Mouse (Mus musculus): Measurements from ENCODE around the gene Zim1.

DNA sequence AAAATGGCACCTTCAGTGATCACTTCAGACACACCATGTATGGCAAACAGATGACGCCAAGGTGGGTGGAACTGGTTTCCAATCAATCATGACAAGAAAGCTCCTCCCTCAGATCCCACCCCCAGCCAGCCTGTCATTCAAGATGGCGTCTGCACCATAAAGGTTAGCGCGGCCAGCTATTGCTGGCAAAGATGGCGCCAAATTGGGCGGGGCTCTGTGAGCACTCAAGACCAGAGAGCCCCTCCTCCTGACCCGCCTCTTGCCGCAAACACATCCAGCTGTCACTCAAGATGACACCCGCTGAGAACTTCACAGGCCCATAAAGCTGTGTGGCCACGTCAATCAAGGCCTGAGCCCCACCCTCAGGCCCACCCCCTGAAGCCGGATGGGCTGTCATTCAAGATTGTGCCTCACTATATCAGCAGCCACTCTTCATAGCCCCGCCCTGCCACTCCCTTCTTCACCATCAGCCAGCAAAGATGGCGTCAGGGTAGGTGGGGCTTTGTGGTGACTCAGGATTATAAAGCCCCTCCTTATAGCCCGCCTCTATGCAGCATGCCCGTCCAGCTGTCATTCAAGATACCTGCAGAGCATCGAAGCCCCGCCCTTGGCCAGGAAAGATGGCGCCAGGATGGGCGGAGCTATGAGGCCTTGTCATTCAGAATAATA, 32.1 kb upstream of the Zim1 start:
- no peak for TF ChIP-seq CTCF (IDR thresholded peaks at IDR 0.05; ENCODE audit: low read depth, low read length)
- no peak for TF ChIP-seq GATA1 (IDR thresholded peaks at IDR 0.05; ENCODE audit: borderline replicate concordance, low read length)
- no peak for TF ChIP-seq POLR2AphosphoS5 (IDR thresholded peaks at IDR 0.05; ENCODE audit: insufficient replicate concordance, low read depth, low read length)
- no peak for TF ChIP-seq TAL1 (conservative IDR thresholded peaks at IDR 0.05; ENCODE audit: low read depth, low read length)
